Mouse (Mus musculus) cerebellum, adult (tissue): ENCODE measurements around the gene Rnf5.

Source experiments
- ATAC-seq: cut with Nextera tagmentation; 2 replicates; pipeline ENCODE4 v1.9.2; 2017; ENCODE audit warnings: mild to moderate bottlenecking, moderate library complexity, mixed read lengths; ENCODE audit not compliant: insufficient number of reproducible peaks, low FRiP score, low TSS enrichment

Rnf5 gene

GRCm38 (mm10) chr17:34587814-34588213 lies 15.7 kb downstream of the Rnf5 start:
- ATAC-seq: no peak

- ATAC-seq: peak; percentile 67
These were observed 16.1 kb downstream of the Rnf5 start for GRCm38 (mm10) chr17:34587423-34587811.

- ATAC-seq: peak; percentile 40
These were observed 16.6 kb downstream of the Rnf5 start for GRCm38 (mm10) chr17:34586796-34587422.

- no peak for ATAC-seq
These were observed 17.4 kb downstream of the Rnf5 start for GRCm38 (mm10) chr17:34585877-34586771.

GRCm38 (mm10) chr17:34585121-34585520 lies 18.4 kb downstream of the Rnf5 start:
- ATAC-seq: no peak

GRCm38 (mm10) chr17:34583819-34584218 lies 19.7 kb downstream of the Rnf5 start:
- ATAC-seq: no peak

- ATAC-seq: no peak
These were observed 20.1 kb downstream of the Rnf5 start for GRCm38 (mm10) chr17:34583397-34583796.

GRCm38 (mm10) chr17:34582528-34582927 lies 21.0 kb downstream of the Rnf5 start:
- ATAC-seq: no peak

- no peak for ATAC-seq
These were observed 25.4 kb downstream of the Rnf5 start for GRCm38 (mm10) chr17:34578070-34578469.

- no peak for ATAC-seq
These were observed 26.9 kb downstream of the Rnf5 start for GRCm38 (mm10) chr17:34576577-34576976.

- no peak for ATAC-seq
These were observed 31.1 kb downstream of the Rnf5 start for GRCm38 (mm10) chr17:34572361-34572760.

GRCm38 (mm10) chr17:34571875-34572274 lies 31.6 kb downstream of the Rnf5 start:
- no peak for ATAC-seq

- no peak for ATAC-seq
These were observed 33.6 kb downstream of the Rnf5 start for GRCm38 (mm10) chr17:34569919-34570318.

- no peak for ATAC-seq
These were observed 35.1 kb downstream of the Rnf5 start for GRCm38 (mm10) chr17:34568421-34568820.

GRCm38 (mm10) chr17:34567311-34567710 lies 36.2 kb downstream of the Rnf5 start:
- ATAC-seq: no peak

- no peak for ATAC-seq
These were observed 38.7 kb downstream of the Rnf5 start for GRCm38 (mm10) chr17:34564796-34565195.

- ATAC-seq: no peak
These were observed 39.5 kb downstream of the Rnf5 start, which contains the start of gene Notch4 for GRCm38 (mm10) chr17:34564003-34564421. Notch4 (plus strand) TSS chr17:34564268.

GRCm38 (mm10) chr17:34563354-34563753 lies 40.1 kb downstream of the Rnf5 start:
- no peak for ATAC-seq

- no peak for ATAC-seq
These were observed 40.9 kb downstream of the Rnf5 start for GRCm38 (mm10) chr17:34562595-34562994.

- ATAC-seq: no peak
These were observed 42.3 kb downstream of the Rnf5 start for GRCm38 (mm10) chr17:34561200-34561599.

GRCm38 (mm10) chr17:34560438-34560837 lies 43.1 kb downstream of the Rnf5 start:
- ATAC-seq: no peak

- no peak for ATAC-seq
These were observed 43.6 kb downstream of the Rnf5 start for GRCm38 (mm10) chr17:34559895-34560294.
